Mouse (Mus musculus): ENCODE measurements around the gene Efemp2. TPM values are rescaled to one million over a fixed set of nuclear protein-coding genes. Genes with fewer than 3 reads are reported as not detected.

The Efemp2 gene
- polyA plus RNA-seq, 2 experiments: 193 to 239 TPM

DNA sequence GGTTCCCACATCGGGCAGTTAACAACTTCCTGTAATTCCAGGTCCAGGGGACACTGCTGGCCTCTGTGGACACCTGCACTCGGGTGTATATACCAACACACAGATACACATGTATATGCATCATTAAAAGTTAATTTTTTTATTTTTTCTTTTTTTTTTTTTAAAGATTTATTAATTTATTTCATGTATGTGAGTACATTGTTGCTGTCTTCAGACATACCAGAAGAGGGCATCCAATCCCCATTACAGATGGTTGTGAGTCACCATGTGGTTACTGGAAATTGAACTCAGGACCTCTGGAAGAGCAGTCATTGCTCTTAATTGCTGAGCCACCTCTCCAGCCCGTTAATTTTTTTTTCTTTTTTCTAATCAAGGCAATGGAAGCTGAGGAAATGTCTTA, 897 bp upstream of the Efemp2 start:
- DNase-seq (ENCODE audit: low spot score) (no peak), ATAC-seq (ENCODE audit: low FRiP score, low read depth) (no peak)
- peaks cover 16% of the 10 kb centered on the region for H3K4me1 ChIP-seq (ENCODE audit: control insufficient read depth, insufficient read depth, low read length)
- H3K9ac ChIP-seq (ENCODE audit: low read depth, low read length, severe bottlenecking): no peak overlapping the region
- no peak for TF ChIP-seq POLR2A (IDR thresholded peaks at IDR 0.05; ENCODE audit: borderline replicate concordance, extremely low read depth, insufficient read depth, insufficient read length)
- H3K36me3 ChIP-seq (ENCODE audit: control insufficient read depth, insufficient read depth, low read length): peaks cover 18% of the 10 kb centered on the region
- no peak overlapping the region for H3K4me3 ChIP-seq (replicated peaks; ENCODE audit: low read length)
- H3K27ac ChIP-seq (replicated peaks; ENCODE audit: low read depth, low read length): no peak overlapping the region
- H3K27me3 ChIP-seq (ENCODE audit: control insufficient read depth, insufficient read depth, low read length): no peaks in the 10 kb centered on the region
- WGBS: 69% methylated on average over 3 of the region's 3 CpGs
- no peak overlapping the region for H3K4me2 ChIP-seq (replicated peaks; ENCODE audit: low read depth, low read length, severe bottlenecking)
- H3K9me3 ChIP-seq (ENCODE audit: control insufficient read depth, low read length): no peaks in the 10 kb centered on the region

DNA sequence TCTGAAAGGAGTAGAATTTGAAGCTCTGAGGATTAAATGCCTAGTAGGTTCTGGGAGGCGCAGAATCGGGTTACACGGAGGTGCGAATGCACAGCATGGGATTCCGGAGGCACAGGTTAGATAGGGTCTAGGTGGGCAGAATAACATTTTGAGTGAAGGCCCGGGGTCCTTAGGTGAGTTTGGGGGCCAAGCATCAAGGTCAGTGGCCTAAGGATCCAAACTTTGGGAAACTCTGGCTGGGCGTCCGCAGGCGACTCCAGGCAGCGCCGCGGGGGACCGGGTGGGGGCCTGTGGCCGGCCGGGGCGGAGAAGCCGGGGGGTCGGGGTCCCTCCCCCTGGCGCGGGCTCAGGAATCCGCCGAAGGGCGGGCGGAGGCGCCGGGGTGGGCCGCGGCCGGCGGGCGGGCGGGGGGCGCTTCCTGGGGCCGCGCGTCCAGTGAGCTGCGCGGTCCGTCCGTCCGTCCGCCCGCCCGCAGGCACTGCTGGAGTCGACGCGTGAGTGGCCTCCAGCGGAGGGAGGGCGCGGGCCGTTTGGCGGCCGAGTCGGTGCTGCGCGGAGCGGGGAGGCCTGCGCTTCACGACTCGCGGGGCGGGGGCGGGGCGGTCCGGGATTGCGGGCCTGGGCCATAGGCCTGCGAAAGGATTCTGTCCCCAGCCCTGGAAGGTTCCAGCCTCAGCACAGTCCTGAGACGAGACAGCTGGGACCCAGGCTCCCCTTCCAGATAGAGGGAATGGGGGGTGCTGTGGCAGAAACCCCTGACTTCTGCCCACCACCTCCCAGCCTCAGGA, 721 bp downstream of the Efemp2 start:
- Histone ChIP-seq H3K4me1 (ENCODE audit: control insufficient read depth, insufficient read depth, low read length) (peaks cover 16% of the 10 kb centered on the region), H3K4me2 (replicated peaks; ENCODE audit: low read depth, low read length, severe bottlenecking) (peak overlapping the region; percentile 85), H3K9me3 (ENCODE audit: control insufficient read depth, low read length) (no peaks in the 10 kb centered on the region), H3K9ac (ENCODE audit: low read depth, low read length, severe bottlenecking) (peak overlapping the region; percentile 84), H3K27ac (replicated peaks; ENCODE audit: low read depth, low read length) (peak overlapping the region; percentile 90), H3K4me3 (replicated peaks; ENCODE audit: low read length) (peak overlapping the region; percentile 70), H3K27me3 (ENCODE audit: control insufficient read depth, insufficient read depth, low read length) (no peaks in the 10 kb centered on the region), H3K36me3 (ENCODE audit: control insufficient read depth, insufficient read depth, low read length) (peaks cover 27% of the 10 kb centered on the region)
- no peak for TF ChIP-seq POLR2A (IDR thresholded peaks at IDR 0.05; ENCODE audit: borderline replicate concordance, extremely low read depth, insufficient read depth, insufficient read length)
- 1% methylated on average over 32 of the region's 68 CpGs for WGBS
- ATAC-seq (ENCODE audit: low FRiP score, low read depth) (peak; percentile 69), DNase-seq (ENCODE audit: low spot score) (peak; percentile 30)

DNA sequence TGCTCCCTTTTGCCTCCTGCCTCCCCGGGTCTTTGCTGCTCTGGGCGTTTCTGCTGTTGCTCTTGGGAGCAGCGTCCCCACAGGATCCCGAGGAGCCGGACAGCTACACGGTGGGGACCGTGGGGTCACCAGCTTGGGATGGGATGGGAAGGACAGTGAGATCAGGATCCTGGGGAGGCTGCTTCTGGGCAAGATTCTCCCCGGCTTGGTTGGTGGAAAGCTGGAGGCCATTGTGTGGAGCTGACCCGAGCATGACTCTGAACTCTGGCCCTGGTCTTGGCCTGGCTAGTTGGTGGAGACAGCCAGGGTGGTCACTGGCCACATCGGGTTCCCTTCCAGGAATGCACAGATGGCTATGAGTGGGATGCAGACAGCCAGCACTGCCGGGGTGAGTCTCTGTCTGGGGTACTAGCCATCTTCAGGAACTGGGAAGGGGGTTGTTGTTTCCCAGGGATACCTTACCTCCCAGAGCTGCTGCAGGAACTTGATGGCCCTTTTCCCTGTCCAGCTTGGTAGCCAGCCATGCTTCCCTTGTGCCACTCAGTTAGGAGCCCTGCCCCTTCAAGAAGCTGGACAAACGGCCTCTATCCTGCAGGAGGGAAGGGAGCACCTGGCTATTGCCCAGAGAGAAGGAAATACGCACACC, 1.4 kb downstream of the Efemp2 start:
- H3K4me2 ChIP-seq (replicated peaks; ENCODE audit: low read depth, low read length, severe bottlenecking): peak overlapping the region; percentile 85
- H3K4me1 ChIP-seq (ENCODE audit: control insufficient read depth, insufficient read depth, low read length): peaks cover 16% of the 10 kb centered on the region
- ATAC-seq (ENCODE audit: low FRiP score, low read depth) (no peak; the same call in 1 of the 2 replicates), DNase-seq (ENCODE audit: low spot score) (no peak)
- 8% methylated on average over 12 of the region's 13 CpGs for WGBS
- no peaks in the 10 kb centered on the region for H3K27me3 ChIP-seq (ENCODE audit: control insufficient read depth, insufficient read depth, low read length)
- no peak for TF ChIP-seq POLR2A (IDR thresholded peaks at IDR 0.05; ENCODE audit: borderline replicate concordance, extremely low read depth, insufficient read depth, insufficient read length)
- H3K36me3 ChIP-seq (ENCODE audit: control insufficient read depth, insufficient read depth, low read length): peaks cover 34% of the 10 kb centered on the region
- peak overlapping the region; percentile 70 for H3K4me3 ChIP-seq (replicated peaks; ENCODE audit: low read length)
- peak overlapping the region; percentile 84 for H3K9ac ChIP-seq (ENCODE audit: low read depth, low read length, severe bottlenecking)
- peak overlapping the region; percentile 90 for H3K27ac ChIP-seq (replicated peaks; ENCODE audit: low read depth, low read length)
- no peaks in the 10 kb centered on the region for H3K9me3 ChIP-seq (ENCODE audit: control insufficient read depth, low read length)

DNA sequence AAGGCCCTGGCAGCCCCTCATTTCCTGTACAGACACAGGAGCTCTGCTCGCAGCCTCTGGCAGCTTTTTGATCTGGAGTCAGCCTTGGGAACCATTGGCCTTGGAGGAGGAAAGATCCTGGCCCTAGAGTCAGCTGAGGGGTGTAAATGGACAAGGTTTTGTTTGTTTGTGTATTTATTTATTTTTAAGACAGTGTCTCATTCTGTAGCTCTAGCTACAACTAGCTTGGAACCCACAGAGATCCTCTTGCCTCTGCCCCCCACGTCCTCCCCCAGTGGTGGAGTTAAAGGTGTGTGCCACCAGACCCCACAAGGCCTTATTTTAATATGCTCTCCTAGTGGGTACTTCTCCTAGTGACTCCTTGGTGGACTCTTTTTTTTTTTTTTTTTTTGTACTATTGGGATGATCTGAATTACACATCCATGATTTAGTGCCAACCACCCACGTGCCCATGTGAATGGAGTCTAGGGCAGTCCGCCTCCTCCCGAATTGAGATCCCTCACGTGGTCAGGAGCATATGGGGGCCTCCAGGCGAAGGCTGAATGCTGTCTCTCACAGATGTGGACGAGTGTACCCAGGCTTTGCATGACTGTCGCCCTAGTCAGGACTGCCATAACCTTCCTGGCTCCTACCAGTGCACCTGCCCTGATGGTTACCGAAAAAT, 3.4 kb downstream of the Efemp2 start:
- H3K4me3 ChIP-seq (replicated peaks; ENCODE audit: low read length): no peak overlapping the region
- DNase-seq (ENCODE audit: low spot score) (no peak), ATAC-seq (ENCODE audit: low FRiP score, low read depth) (no peak)
- H3K27ac ChIP-seq (replicated peaks; ENCODE audit: low read depth, low read length): no peak overlapping the region
- peaks cover 53% of the 10 kb centered on the region for H3K36me3 ChIP-seq (ENCODE audit: control insufficient read depth, insufficient read depth, low read length)
- H3K4me2 ChIP-seq (replicated peaks; ENCODE audit: low read depth, low read length, severe bottlenecking): no peak overlapping the region
- no peaks in the 10 kb centered on the region for H3K27me3 ChIP-seq (ENCODE audit: control insufficient read depth, insufficient read depth, low read length)
- 84% methylated on average over 10 of the region's 10 CpGs for WGBS
- TF ChIP-seq POLR2A (IDR thresholded peaks at IDR 0.05; ENCODE audit: borderline replicate concordance, extremely low read depth, insufficient read depth, insufficient read length): no peak
- no peak overlapping the region for H3K9ac ChIP-seq (ENCODE audit: low read depth, low read length, severe bottlenecking)
- H3K9me3 ChIP-seq (ENCODE audit: control insufficient read depth, low read length): no peaks in the 10 kb centered on the region
- H3K4me1 ChIP-seq (ENCODE audit: control insufficient read depth, insufficient read depth, low read length): peaks cover 16% of the 10 kb centered on the region

DNA sequence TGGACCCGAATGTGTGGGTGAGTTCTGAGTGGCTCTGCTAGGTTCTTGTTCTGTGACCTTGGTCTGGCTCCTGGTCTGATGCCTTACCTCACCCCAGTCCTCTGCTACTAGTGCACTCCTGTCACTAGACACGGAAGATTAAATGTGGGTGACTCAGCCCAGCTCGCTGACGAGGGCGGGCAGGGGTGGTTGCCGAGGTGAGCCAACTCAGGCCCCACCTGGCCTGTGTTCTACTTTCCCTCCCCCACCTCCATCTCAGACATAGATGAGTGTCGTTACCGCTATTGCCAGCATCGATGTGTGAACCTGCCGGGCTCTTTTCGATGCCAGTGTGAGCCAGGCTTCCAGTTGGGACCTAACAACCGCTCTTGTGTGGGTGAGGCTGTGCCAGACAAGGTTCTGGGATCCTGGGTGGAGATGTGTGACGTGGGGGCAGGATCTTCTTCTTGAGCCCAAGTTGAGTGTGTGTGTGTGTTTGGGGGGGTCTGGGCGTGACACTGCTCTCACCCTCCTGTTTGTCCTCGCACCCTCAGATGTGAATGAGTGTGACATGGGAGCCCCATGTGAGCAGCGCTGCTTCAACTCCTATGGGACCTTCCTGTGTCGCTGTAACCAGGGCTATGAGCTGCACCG, 4.0 kb downstream of the Efemp2 start:
- TF ChIP-seq POLR2A (IDR thresholded peaks at IDR 0.05; ENCODE audit: borderline replicate concordance, extremely low read depth, insufficient read depth, insufficient read length): no peak
- Histone ChIP-seq H3K4me1 (ENCODE audit: control insufficient read depth, insufficient read depth, low read length) (peaks cover 16% of the 10 kb centered on the region), H3K27me3 (ENCODE audit: control insufficient read depth, insufficient read depth, low read length) (no peaks in the 10 kb centered on the region), H3K4me3 (replicated peaks; ENCODE audit: low read length) (no peak overlapping the region), H3K4me2 (replicated peaks; ENCODE audit: low read depth, low read length, severe bottlenecking) (no peak overlapping the region), H3K9me3 (ENCODE audit: control insufficient read depth, low read length) (no peaks in the 10 kb centered on the region), H3K27ac (replicated peaks; ENCODE audit: low read depth, low read length) (no peak overlapping the region), H3K9ac (ENCODE audit: low read depth, low read length, severe bottlenecking) (no peak overlapping the region), H3K36me3 (ENCODE audit: control insufficient read depth, insufficient read depth, low read length) (peaks cover 60% of the 10 kb centered on the region)
- 91% methylated on average over 17 of the region's 18 CpGs for WGBS
- DNase-seq (ENCODE audit: low spot score) (no peak), ATAC-seq (ENCODE audit: low FRiP score, low read depth) (no peak)
